Mouse (Mus musculus) layer of hippocampus, postnatal 10 days (tissue): ENCODE measurements around the gene Arid1b. TPM values are rescaled to one million over a fixed set of nuclear protein-coding genes. Genes with fewer than 3 reads are reported as not detected.

Experiments
- DNase-seq, 2 experiments: peaks; one replicate each; pipeline ENCODE4 v3.0.0; 2021; ENCODE audit warnings: low spot score in 2 of 2
- total RNA-seq, 2 experiments: library from RNA; stranded (reverse); gene quantifications; 2 replicates each; pipeline ENCODE4 v1.2.3; 2021

Arid1b gene
- total RNA-seq, 2 experiments from 2014 or later = 74.7 to 79.4 TPM

- DNase-seq = no peak
Measured at GRCm38 (mm10) chr17:5014327-5014957, 20.3 kb downstream of the Arid1b start.

- DNase-seq = no peak
Measured at GRCm38 (mm10) chr17:5016404-5016803, 22.3 kb downstream of the Arid1b start.

DNA sequence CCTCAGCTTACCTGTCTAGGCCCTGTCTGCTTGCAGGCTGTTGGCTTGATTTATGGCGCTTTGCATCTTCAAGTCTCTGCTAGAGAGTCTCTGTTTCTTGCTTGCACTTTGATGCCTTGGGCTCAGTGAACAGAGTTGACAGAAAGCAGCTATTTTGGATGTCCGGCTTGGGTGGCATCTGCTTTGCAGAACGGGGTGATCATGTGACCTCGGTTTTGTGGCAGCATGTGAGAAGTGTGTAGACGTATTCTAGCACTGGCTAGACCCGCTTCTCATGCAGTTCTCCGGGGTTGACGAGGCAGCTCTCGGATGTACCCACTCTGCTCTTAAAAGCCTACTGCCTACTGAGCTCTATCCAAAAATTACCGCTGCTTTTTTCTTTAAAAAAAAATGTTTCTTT, 22.9 kb downstream of the Arid1b start:
- no peak for DNase-seq

DNA sequence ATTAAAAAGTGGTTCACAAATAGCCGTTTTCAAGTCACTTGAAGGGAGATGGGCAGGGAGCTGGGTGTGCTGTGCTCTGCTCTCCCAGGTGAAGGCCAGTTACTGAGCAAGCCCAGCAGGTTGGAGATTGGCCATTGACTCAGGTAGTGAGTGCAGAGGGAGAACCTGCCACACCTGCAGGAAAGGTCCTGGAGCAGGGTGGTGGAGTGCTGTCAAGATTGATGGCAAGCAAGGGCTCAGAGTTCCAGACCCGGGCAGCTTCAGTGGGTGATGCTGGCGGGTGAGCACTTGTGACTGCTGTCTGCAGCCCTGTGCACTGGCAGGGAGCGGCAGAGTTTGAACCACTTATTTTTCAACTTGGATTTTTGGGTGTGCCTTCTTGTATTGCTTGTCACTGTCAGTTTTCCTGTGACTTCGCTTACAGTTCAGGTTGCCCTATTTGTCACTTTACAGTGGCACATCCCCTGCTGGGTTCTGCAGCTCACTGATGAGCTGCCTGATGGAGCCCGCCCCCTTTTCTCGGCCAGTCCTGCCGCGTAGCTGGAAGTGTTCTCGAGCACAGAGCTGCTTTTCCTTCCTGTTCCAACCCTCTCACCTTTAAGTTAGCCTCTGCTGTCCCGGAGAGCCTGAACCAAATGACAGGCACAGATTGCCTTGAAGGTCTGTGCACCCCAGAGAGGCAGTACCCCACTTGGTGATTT, 27.3 kb downstream of the Arid1b start:
- DNase-seq = no peak

GRCm38 (mm10) chr17:5022019-5022544, 27.9 kb downstream of the Arid1b start:
- no peak for DNase-seq

- no peak for DNase-seq
Measured at GRCm38 (mm10) chr17:5023745-5024144, 29.6 kb downstream of the Arid1b start.

- DNase-seq = no peak
Measured at GRCm38 (mm10) chr17:5025400-5025799, 31.3 kb downstream of the Arid1b start.

DNA sequence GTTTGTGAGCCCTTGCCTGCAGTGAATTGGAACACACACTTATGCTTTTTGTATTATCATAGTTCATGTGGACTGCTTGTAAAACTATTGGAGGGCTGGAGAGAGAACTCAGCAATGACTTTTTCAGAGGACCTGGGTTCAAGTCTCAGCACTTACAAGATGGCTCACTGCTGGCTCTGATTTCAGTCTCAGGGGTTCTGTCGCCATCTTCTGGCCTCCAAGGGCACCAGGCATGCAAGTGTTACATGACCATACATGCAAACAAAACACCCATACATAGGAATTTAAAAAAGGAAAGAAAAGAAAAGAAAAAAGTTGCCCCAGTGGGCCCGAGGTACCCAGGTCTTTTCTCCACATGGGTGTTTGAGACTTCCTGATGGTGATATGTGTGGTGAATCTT, 32.4 kb downstream of the Arid1b start:
- DNase-seq = no peak

DNA sequence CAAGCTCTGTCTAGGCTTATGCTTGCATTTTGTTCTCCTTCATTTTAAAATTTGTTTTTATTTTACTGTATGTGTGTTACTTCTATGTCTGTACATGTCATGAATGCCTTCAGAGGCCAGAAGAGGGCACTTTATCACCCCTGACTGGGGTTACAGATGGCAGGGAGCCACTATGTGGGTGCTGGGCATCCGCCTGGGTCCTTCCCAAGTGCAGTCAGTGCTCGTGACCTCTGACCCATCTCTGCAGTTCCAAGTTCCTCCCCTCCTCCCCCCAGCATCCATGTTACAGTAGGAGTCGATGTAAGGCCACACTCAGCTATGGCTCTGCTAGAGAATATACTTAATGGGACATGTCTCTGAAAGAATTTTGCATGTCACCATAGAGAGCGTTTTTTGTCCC, 35.0 kb downstream of the Arid1b start:
- DNase-seq = no peak

DNA sequence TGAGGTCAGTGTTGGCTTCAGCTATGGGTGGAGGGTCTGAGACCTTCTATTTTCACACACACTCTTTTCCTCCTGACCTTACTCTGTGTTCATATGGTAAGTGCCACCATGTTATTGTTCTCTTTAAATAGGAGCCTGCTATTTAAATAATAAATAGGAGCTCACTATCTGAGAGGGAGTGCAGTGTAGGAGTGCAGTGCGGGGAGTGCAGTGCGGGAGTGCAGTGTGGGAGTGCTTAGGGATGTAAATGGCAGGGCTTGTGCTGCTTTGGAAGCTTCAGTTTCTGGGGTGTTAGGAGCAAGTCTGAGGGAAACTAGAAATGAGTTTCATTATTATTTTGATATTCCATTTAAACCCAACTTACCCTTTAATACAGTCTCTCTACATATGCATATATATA, 36.2 kb downstream of the Arid1b start:
- no peak for DNase-seq

DNA sequence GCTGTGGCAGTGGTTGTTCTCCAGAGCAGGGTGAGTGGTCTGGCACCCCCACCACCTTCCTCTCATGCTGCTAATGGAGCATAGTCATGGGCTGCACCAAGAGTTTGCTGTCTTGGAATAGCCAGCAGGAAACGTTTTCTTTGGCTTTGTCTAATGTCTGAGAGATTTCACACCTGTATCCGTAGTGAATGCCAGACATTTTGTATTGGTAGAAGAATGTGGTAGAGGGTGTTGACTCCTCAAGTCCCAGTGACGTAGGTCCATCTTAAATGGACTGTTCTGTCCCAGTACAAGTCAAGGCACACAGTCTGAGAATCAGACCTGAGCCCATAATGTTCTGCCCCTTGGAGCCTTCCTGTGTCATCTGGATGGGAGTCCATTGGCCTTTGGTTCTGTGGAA, 39.2 kb downstream of the Arid1b start:
- DNase-seq = no peak

DNA sequence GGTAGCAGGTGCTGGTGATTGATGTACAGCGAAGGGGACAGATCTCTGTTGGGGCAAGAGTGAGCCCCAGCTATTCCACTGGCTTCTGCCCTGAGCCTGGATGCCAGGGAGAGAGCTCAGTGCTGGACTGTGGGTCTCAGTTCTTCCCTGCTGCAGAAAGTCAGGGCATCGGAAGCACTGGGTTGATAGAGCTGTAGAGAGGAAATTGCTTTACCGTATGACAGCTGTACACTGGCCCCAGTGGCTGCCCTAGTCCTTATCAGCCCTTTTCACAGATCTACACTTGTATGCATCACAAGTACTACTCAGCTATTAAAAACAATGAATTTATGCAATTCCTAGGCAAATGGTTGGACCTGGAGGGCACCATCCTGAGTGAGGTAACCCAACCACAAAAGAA, 40.1 kb downstream of the Arid1b start:
- DNase-seq = no peak

DNA sequence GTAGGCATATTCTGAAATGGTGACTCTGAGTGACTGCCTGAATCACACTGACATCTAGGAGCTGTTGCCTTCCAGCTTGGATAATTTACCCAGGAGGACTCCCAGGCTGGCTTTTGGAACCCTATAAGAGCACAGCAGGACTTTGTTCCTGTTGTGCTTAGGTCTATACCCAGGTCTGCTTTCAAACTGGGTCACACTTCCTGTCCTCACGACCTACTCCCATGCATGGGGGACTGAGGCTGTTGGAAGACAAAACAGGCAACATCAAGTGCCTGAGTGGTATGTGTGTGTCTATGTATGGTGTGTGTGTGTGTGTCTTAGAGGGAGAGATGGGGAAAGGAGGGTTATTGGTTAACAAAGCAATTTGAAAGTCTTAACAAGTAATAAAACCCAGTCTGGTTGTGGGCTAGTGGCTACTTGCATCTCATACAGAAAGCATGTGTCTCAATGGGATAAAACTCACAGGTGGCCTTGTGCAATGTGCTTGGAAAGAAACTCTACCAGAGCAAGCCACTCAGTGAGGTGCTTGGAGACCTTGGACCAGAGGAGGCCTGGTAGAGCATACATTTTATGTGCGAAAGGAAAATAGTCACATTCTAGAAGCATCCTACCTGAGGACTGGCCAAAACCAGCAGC, 42.2 kb downstream of the Arid1b start:
- DNase-seq = no peak

- no peak for DNase-seq
Measured at GRCm38 (mm10) chr17:5037199-5037598, 43.1 kb downstream of the Arid1b start.

DNA sequence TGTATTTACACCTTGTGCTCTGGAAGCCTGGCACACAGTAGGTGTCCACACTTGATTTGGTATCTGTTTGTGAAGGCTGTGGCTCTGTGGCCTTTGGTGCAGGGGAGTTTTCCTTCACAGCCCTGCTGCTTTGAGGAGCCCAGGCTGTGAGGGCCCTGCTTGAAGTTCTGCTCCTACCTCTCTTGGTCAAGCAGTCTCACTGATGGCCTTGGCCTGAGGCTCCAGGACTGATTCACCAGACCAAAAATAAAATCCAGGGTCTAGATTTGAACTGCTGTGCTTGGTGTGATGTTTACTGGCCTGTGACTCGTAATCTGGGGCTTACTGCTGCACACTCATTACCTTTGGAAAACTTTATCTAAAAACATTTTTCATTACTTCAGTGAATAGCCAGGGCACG, 45.7 kb downstream of the Arid1b start:
- no peak for DNase-seq

GRCm38 (mm10) chr17:5043871-5044270, 49.7 kb downstream of the Arid1b start:
- no peak for DNase-seq

- DNase-seq = no peak
Measured at GRCm38 (mm10) chr17:5045613-5046012, 51.5 kb downstream of the Arid1b start.

DNA sequence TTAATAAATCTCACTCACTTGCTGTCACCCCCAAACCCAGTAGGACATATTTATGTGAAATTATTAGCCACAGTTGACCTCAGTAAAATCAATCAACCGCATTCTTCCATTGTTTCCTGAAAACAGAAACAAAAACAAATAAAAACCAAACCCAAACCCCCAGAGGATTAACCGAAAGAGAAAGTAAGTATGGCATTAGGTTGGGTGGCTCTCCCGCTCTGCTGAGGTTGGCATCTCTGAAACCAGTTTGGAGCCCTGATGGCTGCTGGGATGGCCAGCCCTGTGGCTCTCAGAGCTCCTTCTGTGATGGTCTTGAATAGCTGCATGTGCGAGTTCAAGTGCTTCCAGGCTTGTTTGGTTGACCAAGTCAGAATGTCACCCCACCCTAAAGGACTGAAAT, 53.2 kb downstream of the Arid1b start:
- DNase-seq = no peak

DNA sequence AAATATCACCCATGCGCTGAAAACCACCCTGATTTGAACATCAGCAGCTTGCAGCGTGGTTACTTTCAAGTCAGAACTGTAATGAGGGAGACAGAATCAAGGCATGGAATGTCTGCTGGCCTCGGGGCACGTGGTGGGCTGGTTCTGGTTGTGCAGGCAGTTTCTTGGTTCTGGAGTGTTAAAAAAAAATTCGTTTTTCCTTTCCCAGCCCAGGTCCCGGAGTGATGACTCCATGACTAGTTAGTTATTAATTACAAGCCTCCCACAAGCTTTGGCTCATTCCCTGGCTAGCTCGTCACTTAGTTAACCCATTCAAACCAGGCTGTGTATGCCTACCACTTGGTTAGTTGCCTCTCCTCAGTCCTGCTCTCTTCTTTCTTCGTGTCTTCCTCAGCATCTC, 56.1 kb downstream of the Arid1b start:
- no peak for DNase-seq

DNA sequence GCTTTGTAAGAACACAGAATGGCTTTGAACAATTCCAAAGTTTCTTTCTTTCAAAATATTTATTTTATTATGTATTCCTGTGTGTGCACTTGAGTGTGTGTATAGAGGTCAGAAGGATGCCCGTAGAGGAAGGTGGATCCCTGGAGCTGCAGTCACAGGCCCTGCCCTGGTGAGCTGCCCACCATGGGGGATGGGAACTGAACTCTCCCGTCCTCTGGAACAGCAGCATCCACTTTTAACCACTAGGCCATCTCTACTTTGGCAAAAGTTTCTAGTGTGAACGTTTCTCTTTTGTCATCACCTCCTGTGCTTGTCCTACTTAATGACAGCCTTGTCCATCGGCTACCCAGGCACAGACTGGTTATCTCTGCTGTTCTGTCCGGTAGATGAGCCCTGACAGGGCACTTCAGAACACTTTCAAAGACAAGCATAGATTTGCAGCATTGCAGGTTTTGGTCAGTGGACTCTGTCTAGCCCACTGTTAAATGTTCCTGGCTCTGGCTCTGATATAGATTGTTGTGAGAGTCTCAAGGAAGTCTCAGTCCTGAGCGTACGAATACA, 56.9 kb downstream of the Arid1b start:
- no peak for DNase-seq

DNA sequence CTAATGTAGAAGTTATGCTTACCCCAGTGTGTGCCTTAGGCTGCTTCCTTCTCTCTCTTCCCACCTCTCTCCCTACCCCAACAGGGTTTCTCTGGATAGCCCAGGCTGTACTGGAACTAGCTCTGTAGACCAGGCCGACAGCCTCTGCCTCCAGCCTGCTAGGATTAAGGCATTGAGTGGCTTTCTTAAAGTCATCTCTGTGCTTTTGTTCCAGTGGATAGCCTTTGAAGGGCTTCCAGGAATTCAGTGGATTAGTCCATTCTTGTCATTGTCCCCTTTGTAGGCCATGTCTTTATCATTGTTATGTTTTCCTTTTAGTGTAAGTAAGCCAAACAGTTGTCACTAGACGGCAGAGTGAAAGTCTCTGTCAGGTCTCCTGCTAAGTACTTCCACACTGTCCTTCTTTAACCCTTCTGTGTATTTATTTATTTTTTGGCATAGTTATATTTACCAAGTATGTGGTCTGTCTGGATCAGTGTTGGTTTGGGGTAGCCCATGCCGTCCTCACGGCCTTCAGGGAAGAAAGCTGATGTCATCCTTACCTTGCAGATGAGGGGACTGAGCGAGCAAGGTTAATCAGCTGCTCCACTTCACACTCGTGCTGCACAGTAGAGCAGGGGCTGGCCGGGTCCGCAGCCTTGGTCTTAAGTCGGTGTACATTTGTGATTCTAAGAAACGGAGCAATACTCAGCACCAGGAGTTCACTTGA, 58.1 kb downstream of the Arid1b start:
- DNase-seq = no peak

GRCm38 (mm10) chr17:5052800-5053179, 58.7 kb downstream of the Arid1b start:
- no peak for DNase-seq
